Mouse (Mus musculus) liver, embryonic 14.5 days (tissue): Measurements from ENCODE around the gene Smg6. TPM values are rescaled to one million over a fixed set of nuclear protein-coding genes. Genes with fewer than 3 reads are reported as not detected.

Source experiments
- ATAC-seq: fragments of 200-750 bp; cut with Nextera tagmentation; 2 replicates; pipeline ENCODE4 v1.8.0; 2017; ENCODE audit warnings: moderate number of reproducible peaks, mild to moderate bottlenecking, moderate library complexity; ENCODE audit not compliant: insufficient read depth
- DNase-seq, 3 experiments: peaks; one replicate each; pipeline ENCODE4 v3.0.0-alpha.2; 2012 to 2013; ENCODE audit warnings: low read depth in 3 of 3, low spot score in 3 of 3
- H3K27ac ChIP-seq: fragments of 300-500 bp; sonication (generic); 2 replicates; pipeline ENCODE4 v1.5.1; 2014; ENCODE audit warnings: moderate library complexity, mild to moderate bottlenecking, control low read depth, inconsistent platforms
- H3K27me3 ChIP-seq: fragments of 300-500 bp; sonication (generic); 2 replicates; pipeline ENCODE4 v1.6.1; 2014; ENCODE audit warnings: mild to moderate bottlenecking, low read length, moderate library complexity; ENCODE audit not compliant: control insufficient read depth, insufficient read depth
- H3K36me3 ChIP-seq: fragments of 300-500 bp; sonication (generic); replicated peaks from 2 replicates; pipeline ENCODE4 v1.6.1; 2014; ENCODE audit warnings: low read depth; ENCODE audit not compliant: control insufficient read depth, insufficient read depth
- H3K4me1 ChIP-seq, 2 experiments: fragments of 200-500 bp in 1 of 2; fragments of 300-500 bp in 1 of 2; sonication (generic) in 1 of 2; replicated peaks; 2 replicates each; pipeline ENCODE4 v1.6.1; 2012 to 2014; ENCODE audit warnings: antibody characterized with exemption in 1 of 2, inconsistent platforms in 1 of 2, low read length in 1 of 2; ENCODE audit not compliant: control insufficient read depth in 2 of 2, insufficient read depth in 2 of 2
- H3K4me2 ChIP-seq: fragments of 300-500 bp; sonication (generic); 2 replicates; pipeline ENCODE4 v1.6.1; 2014; ENCODE audit warnings: low read depth, mild to moderate bottlenecking, control low read depth, moderate library complexity
- H3K4me3 ChIP-seq, 2 experiments: fragments of 200-500 bp in 1 of 2; fragments of 300-500 bp in 1 of 2; sonication (generic) in 1 of 2; 2 replicates each; pipeline ENCODE4 v1.5.1; 2012 to 2014; ENCODE audit warnings: low read depth in 2 of 2, low read length in 2 of 2, mild to moderate bottlenecking in 2 of 2, control low read depth in 1 of 2, inconsistent platforms in 1 of 2, moderate library complexity in 1 of 2; ENCODE audit not compliant: insufficient read depth in 1 of 2
- H3K9ac ChIP-seq: fragments of 300-500 bp; sonication (generic); replicated peaks from 2 replicates; pipeline ENCODE4 v1.6.1; 2014; ENCODE audit warnings: mild to moderate bottlenecking, control low read depth, moderate library complexity
- H3K9me3 ChIP-seq: fragments of 300-500 bp; sonication (generic); 2 replicates; pipeline ENCODE4 v1.6.1; 2016; ENCODE audit warnings: low read length, mixed read lengths; ENCODE audit not compliant: control insufficient read depth
- CTCF ChIP-seq: IDR thresholded peaks from 2 replicates; pipeline ENCODE4 v1.5.1; 2016; ENCODE audit warnings: antibody characterized with exemption, low read depth, control low read depth
- EP300 ChIP-seq: IDR thresholded peaks from 2 replicates; pipeline ENCODE4 v1.6.1; 2016; ENCODE audit warnings: antibody characterized with exemption, low read depth
- WGBS: fragments of 180-500 bp; shearing (Covaris S2); extraction: QIAGEN DNeasy Blood & Tissue Kit; methylation state at CpG from one replicate; pipeline ENCODE4 v1.1.7; 2014; ENCODE audit not compliant: insufficient replicate concordance; 5-methylcytosine and 5-hydroxymethylcytosine counted together
- polyA plus RNA-seq, 2 experiments: library from polyadenylated mRNA; depleted of rRNA in 1 of 2; stranded (reverse) in 1 of 2; unstranded in 1 of 2; fragments of >200 nt; fragmentation: Nextera tagmentation in 1 of 2; extraction: Ambion mirVana in 1 of 2; gene quantifications; 2 replicates each; pipeline versions ENCODE4 v1.2.1 to v1.2.3; 2012 to 2014

Gene Smg6
- polyA plus RNA-seq, 2 experiments, result 3.2 to 5.9 TPM

GRCm38 (mm10) chr11:75133391-75133790 lies 207.8 kb downstream of the Smg6 start:
- H3K4me1 ChIP-seq, result peaks cover 0 to 15% of the 10 kb centered on the region in 2 experiments; a peak in 2 of 4 replicates
- no peaks in the 10 kb centered on the region for H3K36me3 ChIP-seq
- no peak for TF ChIP-seq CTCF
- TF ChIP-seq EP300, result no peak
- H3K4me2 ChIP-seq, result no peak overlapping the region
- WGBS, result 73% methylated on average over 5 of the region's 5 CpGs
- DNase-seq (no peak), ATAC-seq (no peak)
- H3K4me3 ChIP-seq, result no peak overlapping the region
- H3K9ac ChIP-seq, result no peak overlapping the region
- no peak overlapping the region for H3K27ac ChIP-seq
- H3K9me3 ChIP-seq, result no peaks in the 10 kb centered on the region
- H3K27me3 ChIP-seq, result no peaks in the 10 kb centered on the region

- no peak for TF ChIP-seq EP300
- no peak for TF ChIP-seq CTCF
- Histone ChIP-seq H3K4me1 (peaks cover 0 to 20% of the 10 kb centered on the region in 2 experiments; a peak in 3 of 4 replicates), H3K36me3 (no peaks in the 10 kb centered on the region), H3K4me2 (no peak overlapping the region), H3K9me3 (no peaks in the 10 kb centered on the region), H3K27ac (no peak overlapping the region), H3K27me3 (no peaks in the 10 kb centered on the region), H3K4me3 (no peak overlapping the region), H3K9ac (no peak overlapping the region)
- ATAC-seq, result no peak
- DNase-seq, result no peak
- 39% methylated on average over 2 of the region's 2 CpGs for WGBS
Observed at GRCm38 (mm10) chr11:75133951-75134350, 208.3 kb downstream of the Smg6 start.

GRCm38 (mm10) chr11:75134485-75135068 lies 209.0 kb downstream of the Smg6 start:
- Histone ChIP-seq H3K9me3 (no peaks in the 10 kb centered on the region), H3K36me3 (no peaks in the 10 kb centered on the region), H3K9ac (no peak overlapping the region), H3K27ac (no peak overlapping the region), H3K27me3 (no peaks in the 10 kb centered on the region), H3K4me1 (peaks cover 0 to 25% of the 10 kb centered on the region in 2 experiments; a peak in 3 of 4 replicates), H3K4me2 (no peak overlapping the region), H3K4me3 (no peak overlapping the region)
- 67% methylated on average over 5 of the region's 5 CpGs for WGBS
- DNase-seq, result no peak
- TF ChIP-seq EP300 (no peak), CTCF (no peak)
- no peak for ATAC-seq

GRCm38 (mm10) chr11:75135358-75135757 lies 209.7 kb downstream of the Smg6 start:
- Histone ChIP-seq H3K4me2 (no peak overlapping the region), H3K4me1 (peaks cover 0 to 25% of the 10 kb centered on the region in 2 experiments; a peak in 3 of 4 replicates), H3K9me3 (no peaks in the 10 kb centered on the region), H3K9ac (no peak overlapping the region), H3K4me3 (no peak overlapping the region), H3K36me3 (no peaks in the 10 kb centered on the region), H3K27me3 (no peaks in the 10 kb centered on the region), H3K27ac (no peak overlapping the region)
- WGBS, result 73% methylated on average over 4 of the region's 4 CpGs
- ATAC-seq (no peak), DNase-seq (no peak)
- TF ChIP-seq CTCF (no peak), EP300 (no peak)

- no peaks in the 10 kb centered on the region for H3K27me3 ChIP-seq
- ATAC-seq (no peak), DNase-seq (peak; percentile 12 to 31 (median 29))
- H3K27ac ChIP-seq, result no peak overlapping the region
- H3K4me3 ChIP-seq, result no peak overlapping the region
- no peak overlapping the region for H3K4me2 ChIP-seq
- no peak for TF ChIP-seq CTCF
- no peak for TF ChIP-seq EP300
- no peaks in the 10 kb centered on the region for H3K36me3 ChIP-seq
- WGBS, result 22% methylated on average over 5 of the region's 5 CpGs
- H3K4me1 ChIP-seq, result peaks cover 0 to 36% of the 10 kb centered on the region in 2 experiments; a peak in 3 of 4 replicates
- H3K9ac ChIP-seq, result no peak overlapping the region
- H3K9me3 ChIP-seq, result no peaks in the 10 kb centered on the region
Observed at GRCm38 (mm10) chr11:75136666-75137398, 211.2 kb downstream of the Smg6 start.
